Mouse (Mus musculus): Measurements from ENCODE around the gene Minos1.

Minos1 gene

GRCm38 (mm10) chr4:139100326-139100725 lies 30.6 kb downstream of the Minos1 start:
- DNase-seq (ENCODE audit: extremely low read depth, low read depth, low spot score) = no peak

DNA sequence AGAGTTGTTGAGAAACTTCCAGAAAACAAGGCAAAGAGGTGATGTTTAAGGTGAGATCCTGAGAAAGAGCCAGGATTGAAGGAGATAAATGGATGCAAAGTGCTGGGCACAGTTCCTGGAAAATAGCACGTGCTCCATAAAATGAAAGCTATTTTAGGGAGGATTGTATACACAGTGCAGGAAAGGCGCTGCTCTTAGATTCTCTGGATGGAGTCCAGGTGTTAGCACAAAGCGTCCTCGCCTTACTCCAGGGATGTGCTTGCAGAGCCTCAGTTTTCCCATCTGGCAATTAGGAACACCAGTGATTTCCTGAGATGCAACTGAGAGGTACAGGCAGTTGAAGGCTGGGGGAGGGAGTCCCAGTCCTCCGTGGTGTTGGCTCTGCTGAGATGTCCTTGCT lies 34.7 kb downstream of the Minos1 start:
- DNase-seq (ENCODE audit: extremely low read depth, low read depth, low spot score) = no peak

DNA sequence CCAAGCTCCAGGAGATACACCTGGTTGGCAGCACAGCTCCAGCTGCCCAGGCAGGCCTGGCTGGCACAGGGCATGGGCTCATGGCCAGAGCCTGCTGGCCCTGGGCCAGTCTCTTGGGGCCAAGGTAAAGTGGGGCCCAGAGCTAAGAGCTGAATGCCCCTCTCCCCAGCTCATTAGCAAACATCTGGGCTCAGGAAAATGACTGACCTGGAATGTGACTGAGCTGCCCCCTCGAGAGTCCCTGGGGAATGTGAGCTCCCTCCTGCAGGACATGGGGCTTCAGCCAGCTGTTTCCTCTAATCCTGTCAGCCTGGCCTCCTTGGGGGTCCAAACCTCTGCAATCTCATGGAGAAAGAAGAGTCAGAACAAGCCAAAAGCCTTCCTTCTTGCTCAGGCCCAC lies 35.5 kb downstream of the Minos1 start:
- DNase-seq (ENCODE audit: extremely low read depth, low read depth, low spot score) = no peak

- DNase-seq (ENCODE audit: extremely low read depth, low read depth, low spot score) = no peak
Observed at GRCm38 (mm10) chr4:139093196-139093530, 37.8 kb downstream of the Minos1 start.

- no peak for DNase-seq (ENCODE audit: extremely low read depth, low read depth, low spot score)
Observed at GRCm38 (mm10) chr4:139092356-139093195, 38.3 kb downstream of the Minos1 start, which contains the start of gene Nbl1. TSS of gene Nbl1 (minus strand) at chr4:139092993.

- no peak for DNase-seq (ENCODE audit: extremely low read depth, low read depth, low spot score)
Observed at GRCm38 (mm10) chr4:139091478-139092355, 39.2 kb downstream of the Minos1 start.

DNA sequence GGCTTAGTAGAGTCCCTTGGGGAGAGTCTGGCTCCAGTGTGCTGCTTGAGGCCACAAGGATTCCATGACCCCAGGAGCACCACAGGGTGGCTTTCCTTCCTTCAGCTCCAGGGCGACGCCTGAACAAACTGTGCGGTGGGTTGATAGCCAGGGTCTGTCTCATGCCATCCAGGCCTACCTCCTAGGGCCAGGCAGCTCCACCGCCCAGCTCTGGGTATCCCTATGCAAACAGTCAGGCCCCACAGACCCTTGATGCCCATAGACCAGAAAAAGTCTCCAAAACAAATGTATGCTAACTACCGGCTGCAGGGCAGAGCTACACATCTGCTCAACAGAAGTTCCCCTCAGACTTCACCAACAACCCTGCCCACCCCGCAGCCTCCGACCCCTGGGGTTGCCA lies 39.8 kb downstream of the Minos1 start:
- no peak for DNase-seq (ENCODE audit: extremely low read depth, low read depth, low spot score)

- DNase-seq (ENCODE audit: extremely low read depth, low read depth, low spot score) = peak; percentile 100
Observed at GRCm38 (mm10) chr4:139090303-139090940, 40.5 kb downstream of the Minos1 start.

DNA sequence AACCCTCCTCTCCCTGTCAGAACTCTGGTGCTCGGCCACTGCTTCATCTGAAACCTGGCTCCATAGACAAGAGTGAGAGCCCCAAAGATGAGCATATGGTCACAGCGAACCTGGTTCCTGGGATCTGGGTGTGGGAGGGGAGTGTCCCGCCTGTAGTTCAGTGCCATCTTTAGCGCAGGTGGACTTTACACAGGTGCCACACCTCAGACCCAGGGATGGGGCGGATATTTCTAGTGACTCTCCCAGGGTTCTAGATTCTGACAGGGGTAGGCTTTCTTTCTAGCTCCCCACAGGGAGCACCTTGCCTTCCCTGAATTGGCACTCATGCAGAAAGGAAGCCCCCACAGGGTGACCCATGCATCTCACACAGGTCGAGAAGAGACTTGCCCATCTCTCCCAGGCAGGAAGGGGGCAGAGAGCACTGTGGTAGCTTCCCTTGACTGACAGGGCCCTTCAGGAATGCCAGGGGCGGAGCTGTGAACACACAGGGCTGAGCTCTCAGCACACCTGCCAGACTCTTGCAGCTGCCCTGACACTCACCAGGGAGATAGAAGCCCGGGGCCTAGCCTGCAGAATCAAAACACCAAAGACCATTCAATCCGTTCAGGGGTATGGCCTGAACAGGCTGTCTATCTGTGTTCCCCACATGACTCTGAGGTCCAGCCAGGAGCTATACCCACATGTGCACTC lies 41.8 kb downstream of the Minos1 start:
- no peak for DNase-seq (ENCODE audit: extremely low read depth, low read depth, low spot score)

- no peak for DNase-seq (ENCODE audit: extremely low read depth, low read depth, low spot score)
Observed at GRCm38 (mm10) chr4:139086984-139087383, 43.9 kb downstream of the Minos1 start.

- no peak for DNase-seq (ENCODE audit: extremely low read depth, low read depth, low spot score)
Observed at GRCm38 (mm10) chr4:139086037-139086436, 44.9 kb downstream of the Minos1 start.

DNA sequence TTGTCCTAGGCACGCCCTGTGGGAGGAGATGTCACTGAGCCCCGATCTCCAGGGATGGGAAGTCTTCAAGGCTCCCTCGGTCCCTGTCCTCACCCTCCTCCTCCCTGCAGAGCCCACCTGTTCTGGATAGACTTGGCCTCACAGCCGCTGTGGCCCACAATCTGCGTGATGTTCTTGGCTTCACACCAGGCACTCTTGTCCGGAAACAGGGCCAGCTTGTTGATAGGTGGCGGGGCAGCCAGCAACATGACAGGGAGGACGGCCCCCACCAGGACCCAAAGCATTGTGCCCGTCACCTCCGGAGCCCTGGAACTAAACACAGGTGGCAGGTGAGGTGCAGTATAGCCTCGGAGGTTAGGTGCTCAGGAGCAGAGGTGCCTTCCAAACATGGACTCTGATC lies 45.6 kb downstream of the Minos1 start:
- no peak for DNase-seq (ENCODE audit: extremely low read depth, low read depth, low spot score)

GRCm38 (mm10) chr4:139082790-139083564 lies 47.9 kb downstream of the Minos1 start:
- DNase-seq (ENCODE audit: extremely low read depth, low read depth, low spot score) = no peak

- DNase-seq (ENCODE audit: extremely low read depth, low read depth, low spot score) = no peak
Observed at GRCm38 (mm10) chr4:139081270-139081931, 49.5 kb downstream of the Minos1 start.

- no peak for DNase-seq (ENCODE audit: extremely low read depth, low read depth, low spot score)
Observed at GRCm38 (mm10) chr4:139080259-139080658, 50.7 kb downstream of the Minos1 start.

DNA sequence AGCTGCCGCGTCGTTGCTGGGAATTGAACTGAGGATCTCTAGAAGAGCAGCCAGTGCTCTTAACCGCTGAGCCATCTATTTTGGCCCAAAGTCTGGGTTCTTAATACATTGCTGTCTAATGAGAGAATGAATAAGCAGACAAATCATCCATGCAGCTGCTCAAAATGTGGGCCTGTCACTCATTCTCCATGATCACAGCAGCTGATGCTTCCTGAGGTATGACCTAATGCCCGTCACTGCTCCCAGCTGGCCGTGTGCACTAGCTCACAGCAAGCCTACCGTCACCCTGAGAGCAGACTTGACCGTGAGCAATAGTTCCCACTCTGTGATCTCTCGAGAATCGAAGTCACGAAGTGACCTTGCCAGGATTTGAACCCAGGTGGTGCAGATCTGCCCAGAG lies 51.5 kb downstream of the Minos1 start:
- DNase-seq (ENCODE audit: extremely low read depth, low read depth, low spot score) = no peak

DNA sequence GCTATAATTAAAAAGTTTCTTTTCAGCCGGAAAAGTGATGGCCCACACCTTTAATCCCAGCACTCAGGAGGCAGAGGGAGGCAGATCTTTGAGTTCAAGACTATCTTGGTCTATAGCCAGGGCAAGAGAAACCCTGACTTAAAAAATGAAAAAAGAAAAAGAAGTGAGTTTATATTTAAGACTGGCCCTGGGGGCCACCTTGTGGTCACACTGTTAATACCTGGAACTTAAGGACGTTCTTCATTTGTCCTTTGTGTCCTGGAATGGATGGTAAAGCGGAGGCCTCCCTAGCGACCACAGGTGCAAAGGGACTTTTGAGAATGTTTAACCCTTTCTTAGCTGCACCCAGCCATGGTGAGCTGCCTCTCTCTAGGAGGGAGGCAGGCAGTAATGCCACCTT lies 52.2 kb downstream of the Minos1 start:
- no peak for DNase-seq (ENCODE audit: extremely low read depth, low read depth, low spot score)

DNA sequence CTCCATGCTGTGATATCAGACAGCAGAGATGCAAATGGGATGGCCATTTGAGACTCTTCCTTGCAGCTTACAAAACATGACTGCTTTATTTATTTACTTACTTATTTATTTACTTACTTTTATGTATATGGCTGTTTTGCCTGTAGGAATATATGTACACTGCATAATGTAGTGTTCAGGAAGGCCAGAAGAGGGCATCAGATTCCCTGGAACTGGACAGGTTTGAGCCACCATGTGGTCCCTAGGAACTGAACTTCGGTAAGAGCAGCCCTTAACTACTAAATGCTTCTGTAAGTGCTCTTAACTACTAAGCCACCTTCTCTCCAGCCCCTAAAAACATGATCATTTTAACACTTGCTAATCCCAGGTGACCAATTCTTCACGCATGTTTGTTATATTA lies 52.6 kb downstream of the Minos1 start:
- no peak for DNase-seq (ENCODE audit: extremely low read depth, low read depth, low spot score)

DNA sequence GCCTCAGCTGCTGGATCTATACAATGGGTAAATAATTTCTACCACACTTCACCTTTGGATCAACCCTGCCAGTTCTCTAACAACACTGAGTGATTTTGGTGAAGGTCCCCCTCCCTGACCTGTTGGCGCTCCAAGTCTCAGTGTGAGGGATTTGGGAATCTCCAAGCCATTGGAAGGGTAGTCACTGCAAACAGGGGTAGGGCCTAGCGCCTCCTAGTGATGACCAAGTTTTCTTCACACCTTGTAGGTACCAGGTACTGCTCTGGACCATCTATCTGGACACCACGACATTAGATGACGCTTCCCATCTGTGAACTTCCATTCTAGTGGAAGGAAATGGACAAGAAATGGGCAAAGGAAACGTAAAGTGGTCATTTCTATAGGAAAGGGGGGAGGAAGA lies 55.0 kb downstream of the Minos1 start:
- no peak for DNase-seq (ENCODE audit: extremely low read depth, low read depth, low spot score)
